Mouse (Mus musculus): ENCODE measurements around the gene Olfr527. TPM values are rescaled to one million over a fixed set of nuclear protein-coding genes. Genes with fewer than 3 reads are reported as not detected.

The Olfr527 gene
- polyA plus RNA-seq, 1 experiment from 2014 or later = not detected

- Histone ChIP-seq H3K4me1 (ENCODE audit: insufficient read depth) (no peaks in the 10 kb centered on the region), H3K4me2 (no peak overlapping the region), H3K27me3 (ENCODE audit: insufficient read depth, low read length) (no peaks in the 10 kb centered on the region), H3K4me3 (ENCODE audit: low read depth, low read length) (no peak overlapping the region), H3K9ac (no peak overlapping the region), H3K9me3 (ENCODE audit: low read depth, low read length) (no peaks in the 10 kb centered on the region), H3K27ac (ENCODE audit: low read depth) (no peak overlapping the region), H3K36me3 (ENCODE audit: insufficient read depth) (no peaks in the 10 kb centered on the region)
- 35% methylated on average over 1 of the region's 1 CpGs for WGBS
- DNase-seq (no peak), ATAC-seq (ENCODE audit: insufficient read depth) (no peak)
- TF ChIP-seq CTCF (IDR thresholded peaks at IDR 0.05; ENCODE audit: low read depth) = no peak
Observed at GRCm38 (mm10) chr7:140329766-140330304, 4.0 kb upstream of the Olfr527 start.

GRCm38 (mm10) chr7:140361571-140361970 lies 27.8 kb downstream of the Olfr527 start, which contains the start of gene Olfr60:
Olfr60 (minus strand) TSS chr7:140361671.
- Histone ChIP-seq H3K36me3 (ENCODE audit: insufficient read depth) (no peaks in the 10 kb centered on the region), H3K9me3 (ENCODE audit: low read depth, low read length) (no peaks in the 10 kb centered on the region), H3K4me2 (no peak within 1 kb of the TSS), H3K27me3 (ENCODE audit: insufficient read depth, low read length) (no peaks in the 10 kb centered on the region), H3K27ac (ENCODE audit: low read depth) (no peak within 1 kb of the TSS), H3K4me3 (ENCODE audit: low read depth, low read length) (no peak within 1 kb of the TSS), H3K9ac (no peak within 1 kb of the TSS), H3K4me1 (ENCODE audit: insufficient read depth) (no peaks in the 10 kb centered on the region)
- 64% methylated on average over 3 of the region's 3 CpGs for WGBS
- ATAC-seq (ENCODE audit: insufficient read depth) = no peak
- TF ChIP-seq CTCF (IDR thresholded peaks at IDR 0.05; ENCODE audit: low read depth) = no peak
- no peak for DNase-seq

DNA sequence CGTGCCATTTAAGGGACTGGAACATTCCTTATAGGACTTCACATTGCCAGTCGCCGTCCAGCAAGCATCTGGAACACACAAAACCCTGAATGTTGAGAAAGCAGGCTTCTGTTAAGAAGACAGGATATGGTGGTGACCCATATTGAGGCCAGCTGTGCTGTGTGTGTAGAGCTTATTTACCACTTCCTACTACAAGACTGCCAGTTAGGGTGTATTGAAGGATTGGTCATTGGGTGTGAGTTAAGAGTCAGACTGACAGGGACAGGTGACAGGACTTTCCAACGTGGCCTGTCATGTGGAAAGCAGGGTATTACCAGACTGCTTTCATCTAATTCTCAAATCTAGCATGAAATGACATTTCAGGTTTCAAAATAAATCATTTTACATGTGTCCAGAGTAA lies 40.5 kb downstream of the Olfr527 start:
- H3K4me2 ChIP-seq = no peak overlapping the region
- no peaks in the 10 kb centered on the region for H3K27me3 ChIP-seq (ENCODE audit: insufficient read depth, low read length)
- no peak overlapping the region for H3K4me3 ChIP-seq (ENCODE audit: low read depth, low read length)
- H3K4me1 ChIP-seq (ENCODE audit: insufficient read depth) = no peaks in the 10 kb centered on the region
- H3K9me3 ChIP-seq (ENCODE audit: low read depth, low read length) = no peaks in the 10 kb centered on the region
- H3K36me3 ChIP-seq (ENCODE audit: insufficient read depth) = no peaks in the 10 kb centered on the region
- no peak overlapping the region for H3K27ac ChIP-seq (ENCODE audit: low read depth)
- DNase-seq (no peak), ATAC-seq (ENCODE audit: insufficient read depth) (no peak)
- WGBS = 67% methylated on average over 4 of the region's 4 CpGs
- no peak for TF ChIP-seq CTCF (IDR thresholded peaks at IDR 0.05; ENCODE audit: low read depth)
- H3K9ac ChIP-seq = no peak overlapping the region

GRCm38 (mm10) chr7:140376231-140376630 lies 42.4 kb downstream of the Olfr527 start, which contains the start of gene Olfr530:
Olfr530 (minus strand) TSS chr7:140376331.
- 38% methylated on average over 1 of the region's 1 CpGs for WGBS
- no peaks in the 10 kb centered on the region for H3K36me3 ChIP-seq (ENCODE audit: insufficient read depth)
- H3K4me2 ChIP-seq = no peak within 1 kb of the TSS
- no peak within 1 kb of the TSS for H3K9ac ChIP-seq
- H3K27ac ChIP-seq (ENCODE audit: low read depth) = no peak within 1 kb of the TSS
- TF ChIP-seq CTCF (IDR thresholded peaks at IDR 0.05; ENCODE audit: low read depth) = no peak
- no peak within 1 kb of the TSS for H3K4me3 ChIP-seq (ENCODE audit: low read depth, low read length)
- no peaks in the 10 kb centered on the region for H3K4me1 ChIP-seq (ENCODE audit: insufficient read depth)
- ATAC-seq (ENCODE audit: insufficient read depth) = no peak
- no peak for DNase-seq
- no peaks in the 10 kb centered on the region for H3K27me3 ChIP-seq (ENCODE audit: insufficient read depth, low read length)
- H3K9me3 ChIP-seq (ENCODE audit: low read depth, low read length) = no peaks in the 10 kb centered on the region

DNA sequence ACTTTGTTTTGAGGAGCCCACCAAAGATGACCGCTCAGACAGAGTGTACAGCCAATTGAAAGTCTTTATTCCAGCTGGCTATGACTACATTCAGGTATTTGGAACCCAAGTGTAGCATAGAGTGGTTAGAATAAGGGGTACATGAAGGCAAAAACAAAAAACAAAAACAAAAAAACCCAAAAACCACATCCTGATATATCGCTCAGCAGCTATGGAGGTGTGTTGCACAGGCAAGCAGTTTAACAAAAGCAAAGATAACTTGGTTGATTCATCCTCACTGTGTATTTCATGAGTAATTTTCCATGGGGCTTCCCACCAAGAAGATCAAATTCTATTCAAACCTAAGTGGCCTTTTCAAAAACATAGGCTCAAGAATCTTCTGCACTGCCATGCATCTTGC lies 43.1 kb downstream of the Olfr527 start:
- DNase-seq = no peak
- no peak overlapping the region for H3K27ac ChIP-seq (ENCODE audit: low read depth)
- no peak for ATAC-seq (ENCODE audit: insufficient read depth)
- WGBS = 96% methylated on average over 2 of the region's 2 CpGs
- no peaks in the 10 kb centered on the region for H3K27me3 ChIP-seq (ENCODE audit: insufficient read depth, low read length)
- no peak for TF ChIP-seq CTCF (IDR thresholded peaks at IDR 0.05; ENCODE audit: low read depth)
- no peaks in the 10 kb centered on the region for H3K4me1 ChIP-seq (ENCODE audit: insufficient read depth)
- H3K9ac ChIP-seq = no peak overlapping the region
- H3K4me3 ChIP-seq (ENCODE audit: low read depth, low read length) = no peak overlapping the region
- H3K9me3 ChIP-seq (ENCODE audit: low read depth, low read length) = no peaks in the 10 kb centered on the region
- no peaks in the 10 kb centered on the region for H3K36me3 ChIP-seq (ENCODE audit: insufficient read depth)
- no peak overlapping the region for H3K4me2 ChIP-seq

Other genes starting within 250 kb of the Olfr527 start
- 0.43 TPM in 1 of 2 replicates, not detected in the other for gene Prap1, start 240.6 kb upstream of the Olfr527 start, polyA plus RNA-seq (2014; fragmentation: Nextera tagmentation; extraction: Ambion mirVana)
- 10.5 and 16.5 TPM in 2 replicates for gene Fuom, start 231.6 kb upstream of the Olfr527 start, polyA plus RNA-seq (2014; fragmentation: Nextera tagmentation; extraction: Ambion mirVana)
- gene Paox, start 218.2 kb upstream of the Olfr527 start, polyA plus RNA-seq (2014; fragmentation: Nextera tagmentation; extraction: Ambion mirVana) = 21.3 and 24.8 TPM in 2 replicates
- 148 and 164 TPM in 2 replicates for gene Echs1, start 217.5 kb upstream of the Olfr527 start, polyA plus RNA-seq (2014; fragmentation: Nextera tagmentation; extraction: Ambion mirVana)
- gene Mtg1, start 196.5 kb upstream of the Olfr527 start, polyA plus RNA-seq (2014; fragmentation: Nextera tagmentation; extraction: Ambion mirVana) = 24.8 and 28.4 TPM in 2 replicates
- 0.12 and 0.20 TPM in 2 replicates for gene Sprn, start 179.1 kb upstream of the Olfr527 start, polyA plus RNA-seq (2014; fragmentation: Nextera tagmentation; extraction: Ambion mirVana)
- not detected in 2 replicates for gene Olfr522, start 169.3 kb upstream of the Olfr527 start, polyA plus RNA-seq (2014; fragmentation: Nextera tagmentation; extraction: Ambion mirVana)
- gene Olfr523, start 160.8 kb upstream of the Olfr527 start, polyA plus RNA-seq (2014; fragmentation: Nextera tagmentation; extraction: Ambion mirVana) = not detected in 2 replicates
- gene Olfr524, start 128.1 kb upstream of the Olfr527 start, polyA plus RNA-seq (2014; fragmentation: Nextera tagmentation; extraction: Ambion mirVana) = not detected in 2 replicates
- not detected in 2 replicates for gene Cd163l1, start 115.8 kb upstream of the Olfr527 start, polyA plus RNA-seq (2014; fragmentation: Nextera tagmentation; extraction: Ambion mirVana)
- not detected in 2 replicates for gene 5830411N06Rik, start 86.7 kb upstream of the Olfr527 start, polyA plus RNA-seq (2014; fragmentation: Nextera tagmentation; extraction: Ambion mirVana)
- gene Olfr525, start 13.2 kb upstream of the Olfr527 start, polyA plus RNA-seq (2014; fragmentation: Nextera tagmentation; extraction: Ambion mirVana) = not detected in 2 replicates
- gene Olfr60, start 27.7 kb downstream of the Olfr527 start, polyA plus RNA-seq (2014; fragmentation: Nextera tagmentation; extraction: Ambion mirVana) = not detected in 2 replicates
- gene Olfr530, start 42.3 kb downstream of the Olfr527 start, polyA plus RNA-seq (2014; fragmentation: Nextera tagmentation; extraction: Ambion mirVana) = not detected in 2 replicates
- gene Olfr531, start 68.9 kb downstream of the Olfr527 start, polyA plus RNA-seq (2014; fragmentation: Nextera tagmentation; extraction: Ambion mirVana) = not detected in 2 replicates
- gene Olfr532, start 87.6 kb downstream of the Olfr527 start, polyA plus RNA-seq (2014; fragmentation: Nextera tagmentation; extraction: Ambion mirVana) = not detected in 2 replicates
- gene Olfr533, start 129.4 kb downstream of the Olfr527 start, polyA plus RNA-seq (2014; fragmentation: Nextera tagmentation; extraction: Ambion mirVana) = not detected in 2 replicates
- gene Olfr535, start 150.2 kb downstream of the Olfr527 start, polyA plus RNA-seq (2014; fragmentation: Nextera tagmentation; extraction: Ambion mirVana) = not detected in 2 replicates
- not detected in 2 replicates for gene Olfr536, start 173.4 kb downstream of the Olfr527 start, polyA plus RNA-seq (2014; fragmentation: Nextera tagmentation; extraction: Ambion mirVana)
- not detected in 2 replicates for gene Olfr538, start 233.9 kb downstream of the Olfr527 start, polyA plus RNA-seq (2014; fragmentation: Nextera tagmentation; extraction: Ambion mirVana)